Mouse (Mus musculus): ENCODE results near the gene Gm27027.

DNA sequence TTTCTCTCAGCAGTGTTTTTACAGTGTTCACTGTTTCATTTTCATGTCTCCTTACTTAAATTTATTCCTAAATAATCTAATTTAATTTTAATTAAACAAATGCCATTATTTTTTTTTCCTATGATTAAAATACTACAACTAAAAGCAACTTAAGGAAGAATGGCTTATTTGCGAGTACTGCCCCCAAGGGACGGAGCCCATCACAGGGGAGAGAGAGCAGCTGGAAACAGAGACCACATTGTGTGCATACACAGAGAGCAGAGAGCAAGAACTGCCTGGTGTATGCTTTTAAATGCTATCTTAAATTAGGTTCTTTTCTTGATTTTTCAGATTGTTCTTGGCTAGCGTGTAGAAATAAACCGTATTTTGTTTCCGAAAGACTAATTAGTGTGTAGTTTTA, 49.2 kb downstream of the Gm27027 start:
- TF ChIP-seq EP300 (IDR thresholded peaks at IDR 0.05) = no peak
- TF ChIP-seq CTCF (IDR thresholded peaks at IDR 0.05) = 0 out of 2 replicates have a peak, but pooled peaks have one; percentile 6
